Mouse (Mus musculus) limb, embryonic 10.5 days (tissue): ENCODE measurements around the gene Psma3. TPM values are rescaled to one million over a fixed set of nuclear protein-coding genes. Genes with fewer than 3 reads are reported as not detected.
A peak's percentile ranks its signal among the peaks of the same experiment; 100 is the strongest.

Experiments
- DNase-seq: peaks from one replicate; pipeline ENCODE4 v3.0.0-alpha.2; 2017; ENCODE audit warnings: low spot score
- H3K27ac ChIP-seq: fragments of 300-500 bp; sonication (generic); 2 replicates; pipeline ENCODE4 v1.5.1; 2016; ENCODE audit warnings: mild to moderate bottlenecking
- H3K27me3 ChIP-seq: fragments of 300-500 bp; sonication (generic); 2 replicates; pipeline ENCODE4 v1.6.1; 2016; ENCODE audit warnings: low read depth, mild to moderate bottlenecking; ENCODE audit not compliant: poor library complexity, severe bottlenecking
- H3K36me3 ChIP-seq: fragments of 300-500 bp; sonication (generic); 2 replicates; pipeline ENCODE4 v1.6.1; 2016; ENCODE audit warnings: mild to moderate bottlenecking, moderate library complexity
- H3K4me1 ChIP-seq: fragments of 300-500 bp; sonication (generic); 2 replicates; pipeline ENCODE4 v1.6.1; 2016
- H3K4me3 ChIP-seq: fragments of 300-500 bp; sonication (generic); 2 replicates; pipeline ENCODE4 v1.5.1; 2016; ENCODE audit warnings: mild to moderate bottlenecking, moderate library complexity
- H3K9me3 ChIP-seq: fragments of 300-500 bp; sonication (generic); replicated peaks from 2 replicates; pipeline ENCODE4 v1.6.1; 2016; ENCODE audit warnings: mild to moderate bottlenecking
- WGBS: fragments of 180-500 bp; shearing (Covaris S2); methylation state at CpG from one replicate; pipeline ENCODE4 v1.1.7; 2016; 5-methylcytosine and 5-hydroxymethylcytosine counted together
- polyA plus RNA-seq: library from polyadenylated mRNA; unstranded; fragments of >200 nt; fragmentation: Nextera tagmentation; extraction: Ambion mirVana; gene quantifications from 2 replicates; pipeline ENCODE4 v1.2.1, GENCODE M21; 2016

Psma3 gene
- polyA plus RNA-seq, 1 experiment from 2014 or later, result 656 TPM

DNA sequence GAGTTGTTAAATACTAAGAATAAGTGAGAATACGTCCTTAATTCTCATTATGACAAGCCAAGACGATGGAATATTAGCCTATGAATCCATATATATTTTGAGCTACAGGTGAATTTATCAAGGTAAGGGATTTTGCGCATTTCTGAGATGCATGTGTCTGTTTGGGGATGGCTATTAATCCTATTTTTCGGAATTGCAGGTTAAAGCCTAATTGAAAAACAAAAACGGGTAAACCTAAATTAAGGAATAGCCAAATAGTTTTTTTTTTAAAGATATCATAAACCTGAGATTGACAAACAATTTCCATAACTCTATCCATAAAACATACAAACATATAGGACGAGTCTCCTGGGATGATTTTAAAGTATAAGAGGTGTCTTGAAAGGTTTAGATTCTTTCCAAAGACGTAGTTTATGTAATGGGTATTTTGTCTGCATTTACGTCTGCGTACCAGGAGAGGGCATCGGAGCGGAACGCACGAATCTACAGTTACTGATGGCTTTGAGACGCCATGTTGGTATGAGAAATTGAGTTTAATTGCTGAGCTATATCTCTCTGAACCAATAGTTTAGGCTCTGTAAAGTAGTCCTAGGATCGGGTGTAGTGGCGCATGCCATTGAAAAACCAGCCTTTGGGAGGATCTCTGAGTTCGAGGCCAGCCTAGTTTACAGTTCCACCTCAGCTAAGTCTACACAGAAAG, 4.8 kb upstream of the Psma3 start:
- Histone ChIP-seq H3K36me3 (no peaks in the 10 kb centered on the region), H3K9me3 (no peaks in the 10 kb centered on the region), H3K27ac (peak overlapping the region; percentile 70), H3K4me1 (peaks cover 9% of the 10 kb centered on the region), H3K27me3 (no peaks in the 10 kb centered on the region), H3K4me3 (peak overlapping the region; percentile 66)
- 4% methylated on average over 17 of the region's 17 CpGs for WGBS
- DNase-seq, result peak; percentile 72

DNA sequence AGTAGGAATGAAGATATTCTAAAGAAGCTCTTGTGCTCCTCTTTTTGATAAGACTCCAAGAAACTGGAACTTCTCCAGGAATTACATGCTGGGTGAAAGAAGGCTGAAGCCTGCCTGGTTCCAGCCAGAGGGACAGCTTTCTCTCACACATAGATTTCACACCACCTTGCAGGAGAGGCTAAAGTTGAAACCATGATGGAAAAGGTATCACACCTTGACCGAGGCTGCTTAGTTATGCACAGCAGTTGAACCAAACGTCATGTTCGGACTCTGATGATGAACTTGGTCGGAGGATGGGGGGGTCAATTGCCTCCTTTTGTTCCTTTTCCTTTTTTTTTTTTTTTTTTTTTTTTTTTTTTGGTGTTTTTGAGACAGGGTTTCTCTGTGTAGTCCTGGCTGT, 590 bp upstream of the Psma3 start:
- peak overlapping the region; percentile 96; the same call in 1 of the 2 replicates for H3K4me3 ChIP-seq
- no peak for DNase-seq

GRCm38 (mm10) chr12:70975406-70975805, 985 bp downstream of the Psma3 start:
- 25% methylated on average over 10 of the region's 10 CpGs for WGBS
- DNase-seq, result no peak
- Histone ChIP-seq H3K36me3 (peaks cover 35% of the 10 kb centered on the region), H3K27me3 (no peaks in the 10 kb centered on the region), H3K9me3 (no peaks in the 10 kb centered on the region), H3K27ac (peak overlapping the region; percentile 99), H3K4me1 (peaks cover 12% of the 10 kb centered on the region; the same call in 1 of the 2 replicates), H3K4me3 (peak overlapping the region; percentile 96)

More for the DNA sequence above, 590 bp upstream of the Psma3 start:
- H3K27ac ChIP-seq, result no peak overlapping the region
- H3K9me3 ChIP-seq, result no peaks in the 10 kb centered on the region
- H3K4me1 ChIP-seq, result peaks cover 12% of the 10 kb centered on the region; the same call in 1 of the 2 replicates
- WGBS, result 90% methylated on average over 4 of the region's 4 CpGs
- no peaks in the 10 kb centered on the region for H3K27me3 ChIP-seq
- peaks cover 19% of the 10 kb centered on the region for H3K36me3 ChIP-seq

GRCm38 (mm10) chr12:70975891-70976290, 1.5 kb downstream of the Psma3 start:
- Histone ChIP-seq H3K27me3 (no peaks in the 10 kb centered on the region), H3K27ac (peak overlapping the region; percentile 99; the same call in 1 of the 2 replicates), H3K4me3 (peak overlapping the region; percentile 96), H3K36me3 (peaks cover 40% of the 10 kb centered on the region), H3K9me3 (no peaks in the 10 kb centered on the region), H3K4me1 (peaks cover 12% of the 10 kb centered on the region; the same call in 1 of the 2 replicates)
- DNase-seq, result no peak
- WGBS, result 82% methylated on average over 3 of the region's 3 CpGs

- Histone ChIP-seq H3K36me3 (peaks cover 62% of the 10 kb centered on the region), H3K9me3 (no peaks in the 10 kb centered on the region), H3K4me3 (no peak overlapping the region), H3K27me3 (no peaks in the 10 kb centered on the region), H3K27ac (no peak overlapping the region), H3K4me1 (peaks cover 12% of the 10 kb centered on the region; the same call in 1 of the 2 replicates)
- DNase-seq, result no peak
- WGBS, result 93% methylated on average over 7 of the region's 7 CpGs
These were observed 3.9 kb downstream of the Psma3 start for GRCm38 (mm10) chr12:70978345-70978744.

GRCm38 (mm10) chr12:70984855-70985550, 10.6 kb downstream of the Psma3 start:
- Histone ChIP-seq H3K4me1 (no peaks in the 10 kb centered on the region), H3K4me3 (no peak overlapping the region), H3K27ac (no peak overlapping the region), H3K27me3 (no peaks in the 10 kb centered on the region), H3K9me3 (no peaks in the 10 kb centered on the region), H3K36me3 (peaks cover 97% of the 10 kb centered on the region)
- DNase-seq, result no peak
- WGBS, result 97% methylated on average over 7 of the region's 7 CpGs

DNA sequence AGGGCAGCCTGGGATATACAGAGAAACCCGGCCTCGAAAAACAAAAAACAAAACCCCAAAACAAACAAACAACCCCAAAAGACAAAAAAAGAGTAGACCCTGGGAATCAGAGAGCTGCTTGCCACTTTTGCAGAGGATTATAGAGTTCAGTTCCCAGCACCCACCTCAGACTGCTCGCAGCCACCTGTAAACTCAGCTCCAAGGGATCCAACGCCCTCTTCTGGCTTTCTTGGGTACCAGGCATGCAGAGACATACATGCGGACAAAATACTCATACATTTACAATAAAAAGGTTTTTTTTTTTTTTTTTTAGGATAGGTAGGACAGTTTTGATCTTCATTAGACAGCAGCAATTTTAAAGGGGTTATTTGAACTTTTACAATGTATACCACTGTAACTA, 22.8 kb downstream of the Psma3 start:
- DNase-seq, result no peak
- WGBS, result 95% methylated on average over 5 of the region's 5 CpGs
- H3K36me3 ChIP-seq, result peaks cover 76% of the 10 kb centered on the region

GRCm38 (mm10) chr12:70999423-70999903, 25.0 kb downstream of the Psma3 start:
- 66% methylated on average over 5 of the region's 5 CpGs for WGBS
- Histone ChIP-seq H3K4me3 (no peak overlapping the region), H3K27ac (no peak overlapping the region), H3K27me3 (no peaks in the 10 kb centered on the region), H3K36me3 (peaks cover 72% of the 10 kb centered on the region), H3K9me3 (no peaks in the 10 kb centered on the region), H3K4me1 (0 out of 2 replicates have a peak, but pooled peaks cover 2% of the 10 kb centered on the region)
- DNase-seq, result no peak

More for the DNA sequence above, 22.8 kb downstream of the Psma3 start:
- no peak overlapping the region for H3K27ac ChIP-seq
- H3K4me1 ChIP-seq, result 0 out of 2 replicates have a peak, but pooled peaks cover 2% of the 10 kb centered on the region
- no peak overlapping the region for H3K4me3 ChIP-seq
- no peaks in the 10 kb centered on the region for H3K27me3 ChIP-seq
- H3K9me3 ChIP-seq, result no peaks in the 10 kb centered on the region

- Histone ChIP-seq H3K27me3 (no peaks in the 10 kb centered on the region), H3K36me3 (peaks cover 72% of the 10 kb centered on the region), H3K9me3 (no peaks in the 10 kb centered on the region), H3K4me3 (no peak overlapping the region), H3K27ac (no peak overlapping the region), H3K4me1 (0 out of 2 replicates have a peak, but pooled peaks cover 2% of the 10 kb centered on the region)
- WGBS, result 82% methylated on average over 1 of the region's 1 CpGs
- no peak for DNase-seq
These were observed 25.9 kb downstream of the Psma3 start for GRCm38 (mm10) chr12:71000344-71000743.

DNA sequence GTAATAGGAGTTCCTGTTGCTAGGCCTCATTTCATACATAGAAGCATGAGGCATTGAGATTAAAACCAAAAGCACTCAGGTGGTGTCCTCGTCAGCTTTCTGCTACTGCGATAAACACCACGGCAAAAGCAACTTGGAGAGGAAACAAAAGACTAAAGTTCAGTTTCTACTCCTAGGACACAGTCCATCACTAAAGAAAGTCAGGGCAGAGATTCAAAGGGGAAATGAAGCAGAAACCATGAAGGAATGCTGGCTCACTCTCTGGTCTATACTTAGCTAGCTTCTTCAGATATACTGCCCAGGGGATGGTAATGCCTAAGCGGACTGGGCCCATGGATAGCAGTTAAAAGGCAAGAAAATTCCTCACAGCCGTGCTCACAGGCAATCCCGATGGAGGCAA, 27.0 kb downstream of the Psma3 start:
- H3K27ac ChIP-seq, result no peak overlapping the region
- peaks cover 72% of the 10 kb centered on the region for H3K36me3 ChIP-seq
- WGBS, result 87% methylated on average over 6 of the region's 6 CpGs

DNA sequence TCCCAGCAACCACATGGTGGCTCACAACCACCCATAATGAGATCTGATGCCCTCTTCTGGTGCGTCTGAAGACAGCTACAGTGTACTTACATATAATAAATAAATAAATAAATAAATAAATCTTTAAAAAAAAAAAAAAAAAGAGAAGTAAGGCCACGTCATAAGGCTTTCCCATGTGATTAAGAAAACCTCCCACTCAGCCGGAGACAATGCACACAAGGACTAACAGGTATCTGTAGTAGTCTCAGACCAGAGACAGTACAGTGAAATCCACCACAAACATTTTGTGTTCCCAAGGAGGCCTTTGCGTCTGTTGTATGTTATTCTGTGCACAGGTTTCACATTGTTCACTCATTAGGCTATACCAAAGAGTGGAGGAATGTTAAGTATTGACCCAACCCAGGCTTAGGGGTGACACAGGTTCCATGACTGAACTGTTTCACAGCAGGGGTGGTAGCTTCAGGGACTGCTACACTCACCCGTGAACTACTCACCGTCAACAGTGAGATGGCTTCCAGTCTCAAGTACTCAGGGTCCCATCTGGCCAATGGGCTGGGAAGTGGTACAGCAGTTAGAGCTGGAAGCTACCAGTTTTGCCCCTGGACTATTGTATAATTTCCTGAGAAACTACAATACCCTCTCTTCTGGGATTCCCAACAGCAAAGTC, 29.5 kb downstream of the Psma3 start:
- no peak overlapping the region for H3K27ac ChIP-seq
- WGBS, result 92% methylated on average over 5 of the region's 6 CpGs
- H3K4me3 ChIP-seq, result no peak overlapping the region
- peaks cover 73% of the 10 kb centered on the region for H3K36me3 ChIP-seq
- DNase-seq, result no peak
- no peaks in the 10 kb centered on the region for H3K27me3 ChIP-seq
- H3K4me1 ChIP-seq, result 0 out of 2 replicates have a peak, but pooled peaks cover 2% of the 10 kb centered on the region
- no peaks in the 10 kb centered on the region for H3K9me3 ChIP-seq

More for the DNA sequence above, 27.0 kb downstream of the Psma3 start:
- Histone ChIP-seq H3K27me3 (no peaks in the 10 kb centered on the region), H3K4me3 (no peak overlapping the region), H3K9me3 (no peaks in the 10 kb centered on the region), H3K4me1 (0 out of 2 replicates have a peak, but pooled peaks cover 2% of the 10 kb centered on the region)
- no peak for DNase-seq

DNA sequence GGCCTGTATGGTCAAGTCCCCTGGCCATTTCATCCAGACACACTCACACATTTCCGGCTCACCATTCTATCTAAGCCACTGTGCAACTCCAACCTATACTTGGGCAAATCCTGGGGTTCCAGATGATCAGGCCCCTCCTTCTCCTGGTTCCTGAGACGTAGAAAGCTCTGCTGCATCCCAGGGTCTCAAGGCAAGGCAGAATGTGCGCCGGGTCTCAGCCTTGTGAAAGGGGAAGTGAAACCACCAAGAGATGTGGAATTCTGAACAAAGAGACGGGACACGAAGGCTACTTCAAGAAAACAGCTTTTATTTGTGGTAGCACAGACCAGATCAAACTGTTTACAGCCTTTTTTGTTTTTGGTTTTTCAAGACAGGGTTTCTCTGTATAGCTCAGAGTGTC, 31.7 kb downstream of the Psma3 start:
- Histone ChIP-seq H3K27ac (no peak overlapping the region), H3K4me3 (no peak overlapping the region), H3K9me3 (no peaks in the 10 kb centered on the region), H3K27me3 (no peaks in the 10 kb centered on the region), H3K4me1 (no peaks in the 10 kb centered on the region), H3K36me3 (peaks cover 82% of the 10 kb centered on the region)
- 90% methylated on average over 6 of the region's 6 CpGs for WGBS
- no peak for DNase-seq
